Mouse (Mus musculus) splenic B cell, adult 2 months (primary cell): ENCODE measurements around the gene Hist2h2be.
A peak's percentile ranks its signal among the peaks of the same experiment; 100 is the strongest.
"Not testable (repeated sequence)": the region's sequence is repeated elsewhere in the genome, so short reads cannot be mapped to it uniquely, and the experiment has no call there.

Experiments used
- DNase-seq: peaks from one replicate; pipeline ENCODE4 v3.0.0-alpha.2; 2011; ENCODE audit warnings: low read depth, low spot score
- H3K27me3 ChIP-seq: 2 replicates; pipeline ENCODE4 v1.6.1; 2012; ENCODE audit warnings: mild to moderate bottlenecking, low read length, moderate library complexity, mixed read lengths; ENCODE audit not compliant: control insufficient read depth, poor library complexity, insufficient read depth, severe bottlenecking
- H3K36me3 ChIP-seq: 2 replicates; pipeline ENCODE4 v1.6.1; 2012; ENCODE audit warnings: mild to moderate bottlenecking, low read length, moderate library complexity, mixed read lengths; ENCODE audit not compliant: control insufficient read depth, poor library complexity, insufficient read depth, severe bottlenecking

Hist2h2be gene

DNA sequence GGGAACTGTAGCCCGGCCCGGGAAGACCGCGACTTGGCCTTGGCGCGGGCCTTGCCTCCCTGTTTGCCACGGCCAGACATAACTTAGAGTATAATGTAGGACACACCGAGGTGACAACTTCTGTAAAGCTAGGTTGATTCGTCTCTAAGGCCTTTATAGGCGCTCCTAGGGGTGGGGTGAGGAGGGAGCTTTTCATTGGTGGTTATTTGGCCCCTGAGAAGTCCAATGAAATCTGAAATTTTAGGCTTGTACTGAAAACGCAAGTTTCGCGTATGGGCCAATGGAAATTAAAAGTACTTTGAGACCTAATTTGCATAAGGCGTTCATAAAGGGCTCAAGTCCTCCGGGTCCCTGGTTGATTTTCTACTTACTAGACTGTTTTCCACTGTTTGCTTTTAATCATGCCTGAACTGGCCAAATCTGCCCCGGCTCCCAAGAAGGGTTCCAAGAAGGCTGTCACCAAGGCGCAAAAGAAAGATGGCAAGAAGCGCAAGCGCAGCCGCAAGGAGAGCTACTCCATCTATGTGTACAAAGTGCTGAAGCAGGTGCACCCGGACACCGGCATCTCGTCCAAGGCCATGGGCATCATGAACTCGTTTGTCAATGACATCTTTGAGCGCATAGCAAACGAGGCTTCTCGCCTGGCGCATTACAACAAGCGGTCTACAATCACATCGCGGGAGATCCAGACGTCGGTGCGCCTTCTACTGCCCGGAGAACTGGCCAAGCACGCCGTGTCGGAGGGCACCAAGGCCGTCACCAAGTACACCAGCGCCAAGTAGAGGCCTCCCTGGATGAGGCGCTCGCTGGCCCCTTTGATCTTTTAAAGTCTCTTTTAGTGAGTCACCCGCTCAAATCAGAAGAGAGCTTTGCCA, at the start of gene Hist2h2be, which contains the start of gene Hist2h2ac:
Gene Hist2h2be (plus strand): TSS at position 355 of the 875 bp plus-strand sequence.
Gene Hist2h2ac (minus strand): TSS at position 116 of the 875 bp plus-strand sequence.
- DNase-seq, result peak; percentile 96
- Histone ChIP-seq H3K27me3 (no peaks in the 10 kb centered on the region), H3K36me3 (no peaks in the 10 kb centered on the region; the same call in 1 of the 2 replicates)

DNA sequence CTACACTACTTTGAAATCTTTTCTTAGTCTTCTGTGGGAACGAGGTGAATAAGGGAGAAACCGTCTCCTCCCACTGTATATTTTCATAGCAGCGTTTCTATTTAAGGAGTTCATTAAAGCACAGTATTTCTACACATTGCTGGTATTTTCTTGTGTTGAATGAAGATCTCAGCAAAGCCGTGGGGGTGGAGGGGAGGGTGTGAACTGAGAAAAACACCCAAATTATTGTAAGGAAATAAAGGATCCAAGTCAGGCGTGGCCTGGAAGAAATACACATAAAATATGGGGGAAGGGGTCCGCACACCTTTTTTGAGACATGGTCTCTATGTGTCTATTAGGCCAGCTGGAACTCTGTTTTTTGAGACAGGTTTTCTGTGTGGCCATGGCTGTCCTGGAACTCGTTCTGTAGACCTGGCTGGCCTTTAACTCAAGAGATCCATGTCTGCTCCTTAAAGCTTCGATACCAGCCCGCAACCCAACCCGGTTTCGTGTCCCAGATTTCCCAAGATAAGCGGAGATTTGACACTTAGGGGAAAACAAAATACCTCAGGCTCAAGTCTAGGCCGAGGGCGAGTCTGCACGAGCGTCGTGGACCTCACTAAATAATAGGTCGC, 49.2 kb upstream of the Hist2h2be start:
- H3K36me3 ChIP-seq, result peaks cover 6% of the 10 kb centered on the region; the same call in 1 of the 2 replicates

DNA sequence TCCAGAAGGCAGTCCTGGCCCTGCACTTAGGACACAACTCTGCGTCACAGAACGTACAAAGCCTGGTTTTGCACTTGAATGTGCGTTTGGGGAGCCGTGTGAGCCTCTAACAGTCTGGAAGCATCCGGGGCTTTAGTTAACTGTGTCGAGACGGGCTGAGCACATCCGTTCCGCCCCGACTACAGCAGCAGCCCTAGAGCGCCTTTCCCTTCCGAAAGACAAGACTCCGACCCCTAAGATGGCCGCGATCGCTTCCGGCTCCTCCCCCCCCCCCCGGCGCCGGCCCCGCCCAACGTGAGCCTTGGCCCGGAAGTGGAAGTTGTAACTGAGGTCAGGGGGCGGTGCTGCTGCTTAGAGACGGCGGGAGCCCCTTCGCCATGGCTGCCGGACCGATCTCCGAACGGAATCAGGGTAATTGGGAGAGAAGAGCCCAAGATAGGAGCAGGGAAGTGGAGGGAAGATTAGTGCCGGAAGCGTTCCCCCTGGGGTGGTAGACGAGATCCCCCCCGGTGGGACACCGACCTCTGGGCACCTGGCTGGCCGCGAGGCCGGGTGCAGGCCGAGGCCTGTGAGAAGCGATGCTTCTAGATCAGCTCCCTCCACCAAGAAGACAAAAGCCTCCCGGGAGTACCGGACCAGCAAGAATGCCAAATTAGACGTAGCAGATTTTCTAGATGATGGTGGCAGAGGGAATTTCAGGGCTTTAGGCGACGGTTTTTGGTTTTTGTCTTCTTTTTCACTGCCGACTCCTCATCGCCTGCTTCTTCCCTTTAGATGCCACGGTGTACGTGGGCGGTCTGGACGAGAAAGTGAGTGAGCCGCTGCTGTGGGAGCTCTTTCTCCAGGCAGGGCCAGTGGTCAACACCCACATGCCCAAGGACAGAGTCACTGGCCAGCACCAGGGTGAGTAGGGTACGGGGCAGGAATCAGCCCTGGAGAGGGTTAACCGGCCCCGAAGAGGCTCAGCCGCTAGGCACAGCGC, 48.4 kb upstream of the Hist2h2be start, which contains the start of gene Sf3b4:
Gene Sf3b4 (plus strand): TSS at position 136 of the 982 bp plus-strand sequence.
- Histone ChIP-seq H3K27me3 (no peaks in the 10 kb centered on the region), H3K36me3 (peaks cover 7% of the 10 kb centered on the region; the same call in 1 of the 2 replicates)
- DNase-seq, result peak; percentile 94

More for the DNA sequence above, 49.2 kb upstream of the Hist2h2be start:
- no peaks in the 10 kb centered on the region for H3K27me3 ChIP-seq
- no peak for DNase-seq

DNA sequence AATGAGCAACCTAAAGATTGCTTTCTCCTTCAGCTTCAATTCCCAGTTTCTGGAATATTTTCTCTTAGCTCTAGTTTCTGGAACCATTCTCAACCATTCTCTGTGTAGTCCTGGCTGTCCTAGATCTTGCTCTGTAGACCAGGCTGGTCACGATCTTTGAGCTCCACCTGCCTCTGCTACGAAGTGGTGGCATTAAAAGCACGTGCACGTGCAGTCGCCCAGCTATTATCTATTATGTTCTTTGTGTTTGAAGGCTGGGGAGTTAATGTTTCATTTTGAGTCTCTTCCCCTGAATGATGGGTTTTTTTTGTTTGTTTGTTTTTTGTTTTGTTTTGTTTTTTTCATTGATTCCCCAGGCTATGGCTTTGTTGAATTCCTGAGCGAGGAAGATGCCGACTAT, 47.7 kb upstream of the Hist2h2be start:
- DNase-seq, result no peak
- no peaks in the 10 kb centered on the region for H3K27me3 ChIP-seq
- peaks cover 10% of the 10 kb centered on the region; the same call in 1 of the 2 replicates for H3K36me3 ChIP-seq

DNA sequence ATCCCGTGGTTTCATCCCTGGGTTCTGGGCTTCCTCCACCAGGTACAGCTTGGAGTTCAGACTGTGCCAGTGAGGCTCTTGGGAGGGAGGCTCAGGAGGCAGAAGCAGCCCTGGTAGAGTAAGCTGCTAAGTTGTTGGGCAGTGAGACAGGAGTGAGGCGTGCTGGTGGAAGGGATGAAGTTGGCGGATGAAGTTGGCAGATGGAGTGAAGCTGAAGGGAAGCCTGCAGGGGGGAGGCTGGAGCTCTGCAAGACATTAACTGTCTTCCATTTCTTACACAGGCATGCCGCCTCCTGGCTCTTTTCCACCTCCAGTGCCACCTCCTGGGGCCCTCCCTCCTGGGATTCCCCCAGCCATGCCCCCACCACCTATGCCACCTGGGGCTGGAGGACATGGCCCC, 46.9 kb upstream of the Hist2h2be start:
- not testable (repeated sequence) for DNase-seq, H3K27me3 ChIP-seq, H3K36me3 ChIP-seq

DNA sequence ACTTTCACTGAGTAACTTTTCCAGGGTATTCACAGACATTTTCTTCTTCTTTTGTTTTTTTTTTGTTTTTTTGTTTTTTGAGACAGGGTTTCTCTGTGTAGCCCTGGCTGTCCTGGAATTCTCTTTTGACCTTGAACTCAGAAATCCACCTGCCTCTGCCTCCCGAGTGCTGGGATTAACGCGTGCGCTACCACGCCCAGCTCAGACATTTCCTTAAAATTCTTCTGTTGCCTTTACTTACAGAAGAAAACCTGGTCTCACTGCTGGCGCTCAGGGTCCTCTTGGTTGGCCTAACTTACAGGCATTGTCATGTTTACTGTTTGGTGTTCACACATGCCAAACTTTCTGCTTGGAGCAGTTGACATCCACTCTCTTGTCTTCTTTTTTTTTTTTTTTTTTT, 45.7 kb upstream of the Hist2h2be start:
- Histone ChIP-seq H3K36me3 (peaks cover 10% of the 10 kb centered on the region; the same call in 1 of the 2 replicates), H3K27me3 (no peaks in the 10 kb centered on the region)
- DNase-seq, result no peak

DNA sequence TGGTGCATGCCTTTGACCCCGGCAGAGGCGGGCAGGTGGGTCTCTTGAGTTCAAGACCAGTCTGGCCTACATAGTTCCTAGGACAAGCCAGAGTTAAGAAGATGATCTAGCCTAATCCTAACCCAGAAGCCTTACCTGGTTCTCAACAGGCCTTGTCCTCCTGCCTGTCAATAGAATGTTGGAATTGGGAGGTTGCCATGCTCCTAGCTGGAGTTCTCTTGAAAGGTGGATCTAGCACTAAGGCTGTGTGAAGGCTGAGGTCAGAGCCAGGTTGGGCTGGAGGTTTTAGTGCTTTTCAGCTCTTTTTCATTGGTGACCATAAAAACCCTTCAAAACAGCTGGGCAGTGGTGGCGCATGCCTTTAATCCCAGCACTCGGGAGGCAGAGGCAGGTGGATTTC, 42.5 kb upstream of the Hist2h2be start:
- H3K27me3 ChIP-seq, result no peaks in the 10 kb centered on the region
- peaks cover 10% of the 10 kb centered on the region; the same call in 1 of the 2 replicates for H3K36me3 ChIP-seq
- no peak for DNase-seq

DNA sequence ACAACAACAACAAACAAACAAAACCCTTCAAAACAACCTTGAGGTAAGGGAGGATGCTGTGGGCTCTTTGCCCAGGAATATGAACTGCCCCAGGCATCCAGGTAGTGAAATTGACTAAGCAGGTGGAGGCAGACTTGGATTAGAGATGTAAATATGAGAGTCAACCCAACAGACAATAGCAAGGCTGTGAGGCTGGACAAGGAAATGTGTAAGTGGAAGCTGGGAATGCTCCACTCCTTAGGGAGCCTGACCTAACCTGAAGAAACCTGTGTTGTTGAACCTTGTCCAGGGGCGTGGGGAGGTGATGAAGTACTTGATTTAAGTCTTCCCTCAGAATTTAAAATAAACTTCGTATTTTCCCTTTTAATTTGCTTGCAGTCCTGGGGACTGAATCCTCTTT, 42.0 kb upstream of the Hist2h2be start:
- Histone ChIP-seq H3K36me3 (peaks cover 10% of the 10 kb centered on the region; the same call in 1 of the 2 replicates), H3K27me3 (no peaks in the 10 kb centered on the region)
- DNase-seq, result no peak

DNA sequence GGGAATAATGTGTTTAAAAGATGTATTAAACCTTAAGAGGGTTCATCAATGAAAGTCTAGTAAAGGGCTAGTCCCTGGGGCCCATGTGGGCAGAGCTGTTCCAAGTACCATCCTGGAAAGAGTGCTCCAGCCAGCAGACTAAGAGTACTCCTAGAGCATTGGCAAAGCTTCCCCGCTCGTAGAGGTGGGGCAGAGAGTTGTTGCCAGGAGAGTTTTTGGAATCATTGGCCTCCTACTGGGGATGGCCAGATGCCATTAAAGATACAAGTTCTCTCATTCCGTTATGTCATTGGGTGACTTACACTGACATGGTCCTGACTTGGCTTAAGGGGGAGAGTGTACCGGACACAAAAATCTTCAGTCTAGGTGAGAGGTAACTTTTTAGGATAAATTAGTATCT, 41.4 kb upstream of the Hist2h2be start:
- no peak for DNase-seq
- Histone ChIP-seq H3K36me3 (peaks cover 9% of the 10 kb centered on the region; the same call in 1 of the 2 replicates), H3K27me3 (0 out of 2 replicates have a peak, but pooled peaks cover under 1% of the 10 kb centered on the region)

DNA sequence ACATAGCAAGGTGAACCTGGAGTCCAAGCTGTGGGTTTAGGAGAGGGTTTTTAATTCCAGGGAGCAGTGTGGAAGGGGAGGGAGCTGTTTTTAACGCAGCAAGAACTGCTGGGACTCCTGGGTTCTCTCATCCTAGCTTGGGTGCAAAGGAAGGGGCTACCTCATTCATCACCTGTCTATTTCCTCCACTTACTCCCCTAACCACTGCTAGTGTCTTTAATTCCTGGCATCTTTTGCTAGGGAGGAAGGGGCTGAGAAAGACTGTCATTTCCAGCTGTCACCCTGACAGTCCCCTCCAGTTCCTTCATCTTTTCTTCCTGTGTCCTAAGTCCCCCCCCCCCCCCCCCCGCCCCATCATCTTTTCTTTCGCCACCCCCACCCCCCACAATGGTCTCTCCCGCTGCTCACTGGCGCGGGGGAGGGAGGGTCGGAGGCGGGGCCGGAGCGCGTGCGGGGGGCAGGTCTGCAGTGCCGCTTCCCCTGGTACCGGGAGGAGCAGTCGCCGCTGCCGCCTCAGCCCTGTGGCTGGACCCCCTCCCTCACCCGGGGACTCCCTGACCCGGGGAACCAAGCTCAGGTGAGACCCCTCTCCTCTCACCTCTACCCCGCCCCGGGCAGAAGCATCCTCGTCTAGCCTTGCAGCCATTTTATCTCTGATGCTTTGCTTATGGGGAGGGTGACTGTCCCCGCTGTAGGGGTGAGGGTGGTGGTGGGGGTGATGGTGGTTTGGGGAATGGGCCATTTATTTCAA, 40.0 kb upstream of the Hist2h2be start, which contains the start of gene Sv2a:
Gene Sv2a (plus strand): TSS at position 425 of the 751 bp plus-strand sequence.
- DNase-seq, result peak; percentile 62
- Histone ChIP-seq H3K27me3 (0 out of 2 replicates have a peak, but pooled peaks cover 2% of the 10 kb centered on the region), H3K36me3 (peaks cover 5% of the 10 kb centered on the region; the same call in 1 of the 2 replicates)

DNA sequence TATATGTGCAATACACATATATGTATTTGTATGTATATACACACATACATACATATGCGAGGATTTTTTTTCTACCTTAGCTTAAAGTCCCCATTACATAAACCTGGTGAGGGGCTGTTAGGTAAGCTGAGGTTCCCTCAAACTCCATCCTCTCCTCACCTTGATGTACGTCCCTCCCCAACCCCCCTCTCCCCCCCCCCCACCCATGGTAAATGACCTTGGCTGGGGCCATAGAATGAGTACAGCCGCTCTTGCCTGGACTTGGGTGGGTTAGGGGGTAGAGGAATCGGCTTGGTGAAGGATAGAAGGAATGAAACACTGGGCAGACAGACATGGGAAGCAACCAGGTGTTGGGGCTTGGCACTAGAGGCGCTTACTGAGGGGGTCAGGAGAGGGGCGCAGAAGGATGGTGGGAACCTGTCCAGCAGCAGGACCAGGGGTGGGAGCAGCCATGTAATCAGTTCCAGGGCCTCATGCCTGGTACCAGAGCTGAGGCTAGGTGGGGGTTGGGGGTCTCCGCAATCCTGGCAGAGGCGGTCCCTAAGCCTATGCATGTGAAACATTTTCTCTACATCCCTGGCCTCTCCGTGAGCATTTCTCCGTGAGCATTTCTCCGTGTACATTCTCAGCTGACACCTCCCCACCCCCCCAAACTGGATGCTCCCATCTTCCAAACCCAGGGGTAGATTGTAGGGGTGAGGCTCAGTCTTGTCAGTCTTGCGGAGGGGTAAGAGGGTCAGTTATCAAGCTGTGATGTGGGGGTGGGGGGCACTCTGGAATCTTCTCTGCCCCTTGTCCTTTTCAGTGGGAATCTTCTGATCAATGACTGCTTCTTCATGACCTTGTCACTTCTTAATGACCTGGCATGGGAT, 39.2 kb upstream of the Hist2h2be start:
- Histone ChIP-seq H3K27me3 (0 out of 2 replicates have a peak, but pooled peaks cover 2% of the 10 kb centered on the region), H3K36me3 (peaks cover 4% of the 10 kb centered on the region; the same call in 1 of the 2 replicates)
- DNase-seq, result no peak

DNA sequence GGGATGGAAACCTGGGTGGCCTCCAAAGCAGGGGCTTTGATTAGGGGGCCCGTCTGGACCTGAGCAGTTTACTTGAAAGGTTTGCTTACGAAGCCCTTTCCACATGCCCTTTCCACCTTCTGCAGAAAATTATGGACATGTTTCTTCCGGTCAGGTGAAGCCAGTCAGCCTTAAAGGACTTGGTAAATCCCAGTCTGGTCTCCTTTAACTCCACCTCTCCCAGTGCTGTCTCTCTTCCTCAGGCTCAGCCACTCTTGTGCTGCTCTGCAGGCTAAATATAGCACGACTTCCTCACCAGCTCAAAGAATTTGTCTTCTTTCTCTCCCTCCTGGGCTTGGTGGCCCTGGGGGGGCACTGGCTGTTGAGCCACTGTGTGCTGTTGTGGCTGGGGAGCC, 38.5 kb upstream of the Hist2h2be start:
- Histone ChIP-seq H3K36me3 (peaks cover 4% of the 10 kb centered on the region; the same call in 1 of the 2 replicates), H3K27me3 (0 out of 2 replicates have a peak, but pooled peaks cover 2% of the 10 kb centered on the region)
- DNase-seq, result no peak

DNA sequence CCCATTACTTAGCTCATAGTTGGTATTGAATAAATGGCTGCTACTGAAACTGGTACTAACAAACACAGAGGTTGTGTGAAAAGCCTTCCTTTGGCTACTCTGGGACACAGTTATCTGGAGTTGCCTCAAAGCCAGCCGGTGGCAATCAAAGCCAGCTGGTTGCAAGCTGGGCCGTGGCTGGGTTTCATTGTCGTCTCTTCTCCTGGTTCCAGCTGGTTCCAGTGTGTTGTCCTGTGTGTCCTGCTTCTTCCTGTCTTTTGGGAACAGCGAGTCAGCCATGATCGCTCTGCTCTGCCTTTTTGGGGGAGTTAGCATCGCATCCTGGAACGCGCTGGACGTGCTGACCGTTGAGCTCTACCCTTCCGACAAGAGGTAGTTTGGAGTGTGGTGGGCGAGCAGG, 27.9 kb upstream of the Hist2h2be start:
- no peak for DNase-seq
- Histone ChIP-seq H3K36me3 (no peaks in the 10 kb centered on the region), H3K27me3 (no peaks in the 10 kb centered on the region)
